Mouse (Mus musculus) MEL (cell line): ENCODE measurements around the gene Atg14.

Experiments used
- CHD2 ChIP-seq: IDR thresholded peaks from 2 replicates; pipeline ENCODE4 v1.6.1; 2011; ENCODE audit warnings: low read length, improper control_type of control experiment
- CTCF ChIP-seq, 3 experiments: IDR thresholded peaks in 2 of 3; conservative IDR thresholded peaks in 1 of 3; 2 replicates each; pipeline ENCODE4 v1.5.1; 2011 to 2012; ENCODE audit warnings: low read length in 3 of 3, low read depth in 2 of 3, mild to moderate bottlenecking in 2 of 3, improper control_type of control experiment in 1 of 3, inconsistent platforms in 1 of 3, mixed read lengths in 1 of 3, moderate library complexity in 1 of 3; ENCODE audit not compliant: control insufficient read depth in 1 of 3, insufficient read depth in 1 of 3, poor library complexity in 1 of 3, severe bottlenecking in 1 of 3
- MEF2A ChIP-seq: IDR thresholded peaks from 2 replicates; pipeline ENCODE4 v1.6.1; 2014; ENCODE audit warnings: low read depth, mild to moderate bottlenecking, inconsistent platforms, low read length, improper control_type of control experiment; ENCODE audit not compliant: poor library complexity, insufficient replicate concordance, severe bottlenecking; ENCODE audit errors: extremely low read depth
- NELFE ChIP-seq: IDR thresholded peaks from 2 replicates; pipeline ENCODE4 v1.6.1; 2011; ENCODE audit warnings: low read depth, low read length, improper control_type of control experiment
- POLR2A ChIP-seq, 2 experiments: IDR thresholded peaks; 2 replicates each; pipeline ENCODE4 v1.6.1; 2011 to 2012; ENCODE audit warnings: low read length in 2 of 2, mild to moderate bottlenecking in 2 of 2, control low read depth in 1 of 2, improper control_type of control experiment in 1 of 2, low read depth in 1 of 2, moderate library complexity in 1 of 2; ENCODE audit not compliant: control insufficient read depth in 1 of 2, insufficient read depth in 1 of 2, poor library complexity in 1 of 2
- TBP ChIP-seq: IDR thresholded peaks from 2 replicates; pipeline ENCODE4 v1.8.0; 2011; ENCODE audit warnings: low read depth, low read length, improper control_type of control experiment
- ZMIZ1 ChIP-seq: IDR thresholded peaks from 2 replicates; pipeline ENCODE4 v1.6.1; 2012; ENCODE audit warnings: low read depth, mild to moderate bottlenecking, inconsistent platforms, low read length, improper control_type of control experiment, moderate library complexity

DNA sequence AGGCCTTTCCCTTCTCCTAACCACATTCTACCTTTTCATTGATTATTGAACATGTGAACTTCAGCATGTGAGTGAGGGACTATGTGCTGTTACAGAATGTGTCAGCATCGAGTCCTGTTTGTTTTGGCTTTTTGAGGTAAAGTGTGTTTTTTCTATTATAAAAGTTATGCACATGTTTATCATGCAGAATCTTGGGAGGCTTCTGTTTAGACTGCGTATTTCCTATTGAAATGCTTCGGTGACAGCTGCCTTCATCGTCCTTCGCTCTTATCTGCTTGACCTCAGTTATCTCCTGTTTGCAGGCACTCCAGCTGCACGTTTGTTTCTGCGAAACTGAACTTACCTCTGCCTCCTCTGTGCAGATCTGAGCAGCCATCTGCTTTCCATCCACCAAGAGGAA lies 48.1 kb downstream of the Atg14 start:
- no peak for TF ChIP-seq CHD2
- TF ChIP-seq MEF2A: no peak
- TF ChIP-seq NELFE: no peak
- TF ChIP-seq CTCF (IDR thresholded peaks at IDR 0.05 in 2 of 3, conservative IDR thresholded peaks at IDR 0.05 in 1 of 3; ENCODE audit: control insufficient read depth in 1 of 3, insufficient read depth in 1 of 3, low read depth in 2 of 3, low read length in 3 of 3, poor library complexity in 1 of 3, severe bottlenecking in 1 of 3): no peak
- TF ChIP-seq ZMIZ1: no peak
- TF ChIP-seq TBP: no peak
- no peak; a peak in 1 of 4 replicates for TF ChIP-seq POLR2A (IDR thresholded peaks at IDR 0.05; ENCODE audit: control insufficient read depth in 1 of 2, insufficient read depth in 1 of 2, low read depth in 1 of 2, low read length in 2 of 2, poor library complexity in 1 of 2)
